Mouse (Mus musculus): Measurements from ENCODE around the gene Cd248. TPM values are rescaled to one million over a fixed set of nuclear protein-coding genes. Genes with fewer than 3 reads are reported as not detected.

The Cd248 gene
- 1 to 10 TPM; 6.8 to 9.3 (median 8.7) TPM for total RNA-seq (2022)

DNA sequence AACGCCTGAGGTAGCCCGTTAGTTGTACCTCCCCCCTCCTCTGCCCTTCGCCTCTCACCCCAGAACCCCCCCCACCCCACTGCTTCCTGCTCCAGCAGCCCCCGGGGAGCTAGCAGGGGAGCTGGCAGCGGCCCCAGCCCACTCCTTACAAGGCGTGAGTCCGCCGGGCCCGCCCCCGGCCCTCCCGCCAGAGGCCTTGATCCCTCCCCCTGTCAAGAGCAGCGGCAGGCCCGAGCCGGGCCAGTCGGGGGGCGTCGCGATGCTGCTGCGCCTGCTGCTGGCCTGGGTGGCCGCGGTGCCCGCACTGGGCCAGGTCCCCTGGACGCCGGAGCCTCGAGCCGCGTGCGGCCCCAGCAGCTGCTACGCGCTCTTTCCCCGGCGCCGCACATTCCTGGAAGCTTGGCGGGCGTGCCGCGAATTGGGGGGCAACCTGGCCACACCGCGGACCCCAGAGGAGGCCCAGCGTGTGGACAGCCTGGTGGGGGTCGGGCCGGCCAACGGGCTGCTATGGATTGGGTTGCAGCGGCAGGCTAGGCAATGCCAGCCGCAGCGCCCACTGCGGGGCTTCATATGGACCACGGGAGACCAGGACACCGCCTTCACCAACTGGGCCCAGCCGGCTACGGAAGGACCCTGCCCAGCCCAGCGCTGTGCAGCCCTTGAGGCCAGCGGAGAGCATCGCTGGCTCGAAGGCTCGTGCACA lies at the start of gene Cd248:
TSS of gene Cd248 (plus strand) at position 212 of the 703 bp plus-strand sequence.
- peak; percentile 61 for DNase-seq (ENCODE audit: low spot score)

DNA sequence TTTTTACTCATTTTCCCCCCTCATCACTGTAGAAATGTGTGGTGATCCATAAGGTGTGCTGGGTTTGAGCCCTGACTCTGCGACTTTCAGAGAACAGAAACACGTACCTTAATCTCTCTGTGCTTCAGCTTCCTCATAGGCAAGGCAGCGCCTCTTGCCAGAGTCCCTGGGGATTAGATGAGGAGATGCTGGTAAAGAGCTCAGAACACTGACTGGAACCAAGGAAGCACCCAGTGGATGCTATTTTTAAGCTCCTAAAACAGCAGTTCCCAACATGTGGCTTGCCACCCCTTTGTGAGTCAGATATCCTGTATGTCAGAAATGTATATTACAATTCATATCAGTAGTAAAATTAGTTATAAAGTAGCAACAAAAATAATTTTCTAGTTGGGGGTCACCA lies 49.7 kb upstream of the Cd248 start:
- DNase-seq (ENCODE audit: low spot score) = no peak

DNA sequence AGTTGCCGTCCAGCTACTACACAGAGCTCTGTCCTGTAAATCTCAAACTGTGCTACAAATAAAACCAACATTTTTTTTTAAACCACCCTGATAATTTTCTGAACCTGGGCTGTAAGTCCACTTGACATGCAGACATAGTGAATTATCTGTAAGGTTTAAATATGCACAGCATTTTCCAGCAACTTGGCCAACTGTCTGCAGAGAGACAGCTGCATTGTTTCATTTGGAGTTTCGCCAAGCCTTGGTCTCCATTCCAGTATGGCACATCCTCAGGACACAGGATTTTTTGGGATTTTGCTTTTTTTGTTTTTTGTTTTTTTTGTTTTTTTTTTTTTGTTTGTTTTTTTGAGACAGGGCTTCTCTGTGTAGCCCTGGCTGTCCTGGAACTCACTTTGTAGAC lies 46.5 kb upstream of the Cd248 start:
- no peak for DNase-seq (ENCODE audit: low spot score)

DNA sequence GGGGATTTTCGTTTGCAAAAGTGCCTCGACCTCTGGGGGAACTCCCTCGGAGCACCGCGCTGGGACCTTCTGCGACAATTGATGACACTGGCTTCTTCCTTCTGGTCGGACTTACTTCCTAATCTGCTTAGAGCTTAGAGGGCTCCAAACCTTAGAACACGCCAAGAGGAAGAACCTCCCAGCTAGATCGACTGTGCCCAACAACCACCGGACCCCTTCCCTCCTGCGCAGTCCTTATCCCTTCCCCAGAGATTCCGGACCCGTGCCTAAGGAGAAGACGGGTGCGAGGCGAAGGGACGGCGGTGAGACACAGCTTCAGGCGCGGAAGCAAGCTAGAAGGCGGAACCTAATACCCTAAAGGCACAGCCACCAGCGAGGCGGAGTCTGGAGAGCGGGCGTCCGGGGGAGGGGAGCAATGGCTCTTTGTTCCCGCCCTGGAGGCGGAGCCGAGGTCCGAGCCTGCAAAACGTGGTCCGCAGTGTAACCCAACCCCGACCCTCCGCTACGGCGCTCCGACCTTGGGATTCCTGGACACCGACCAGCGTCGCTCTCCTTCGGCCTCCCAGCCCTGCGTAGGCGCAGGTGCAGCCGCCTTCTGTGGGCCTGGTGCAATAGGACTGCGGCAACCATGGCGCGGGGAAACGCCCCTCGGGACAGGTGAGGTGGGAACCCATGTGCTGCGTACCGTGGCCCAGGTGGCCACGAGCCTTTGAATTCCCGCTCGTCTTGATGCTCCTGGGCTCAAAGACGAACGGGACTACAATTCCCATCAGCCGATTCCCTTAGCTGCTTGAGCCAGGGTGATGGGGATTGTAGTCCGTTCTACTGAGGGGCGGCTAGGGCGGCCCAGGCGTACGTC lies 44.0 kb upstream of the Cd248 start, which contains the start of gene Slc29a2:
TSS of gene Slc29a2 (plus strand) at position 240 of the 859 bp plus-strand sequence.
- peak; percentile 91 for DNase-seq (ENCODE audit: low spot score)

DNA sequence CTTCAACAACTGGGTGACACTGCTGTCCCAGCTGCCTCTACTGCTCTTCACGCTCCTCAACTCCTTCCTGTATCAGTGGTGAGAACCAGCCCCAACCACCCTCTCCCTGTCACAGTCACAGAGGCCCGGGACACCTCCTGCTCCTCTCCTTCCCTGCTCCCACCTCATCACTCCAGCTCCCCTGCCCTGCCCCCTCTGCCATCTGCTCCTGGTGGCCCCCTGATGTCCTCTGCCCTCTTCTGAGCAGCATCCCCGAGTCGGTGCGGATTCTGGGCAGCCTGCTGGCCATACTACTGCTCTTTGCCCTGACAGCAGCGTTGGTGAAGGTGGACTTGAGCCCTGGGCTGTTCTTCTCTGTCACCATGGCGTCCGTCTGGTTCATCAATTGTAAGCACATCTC lies 41.8 kb upstream of the Cd248 start:
- no peak for DNase-seq (ENCODE audit: low spot score)

DNA sequence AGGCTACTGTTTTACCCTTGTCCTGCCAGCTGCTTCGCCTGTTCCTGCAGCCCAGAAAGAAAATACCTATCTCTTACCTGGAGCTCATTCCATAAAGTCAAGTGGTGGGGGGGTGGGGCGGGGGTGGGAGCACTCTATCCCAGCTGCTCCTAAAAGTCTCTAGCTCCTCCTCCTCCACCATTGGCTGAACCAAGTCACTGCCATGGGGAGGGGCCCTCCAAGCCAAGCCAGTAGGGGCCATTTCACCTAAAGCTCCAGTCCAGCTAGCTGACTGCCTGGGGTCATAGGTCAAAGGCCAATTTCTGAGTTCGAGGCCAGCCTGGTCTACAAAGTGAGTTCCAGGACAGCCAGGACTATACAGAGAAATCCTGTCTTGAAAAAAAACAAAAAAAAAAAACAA lies 35.2 kb upstream of the Cd248 start:
- DNase-seq (ENCODE audit: low spot score) = no peak

DNA sequence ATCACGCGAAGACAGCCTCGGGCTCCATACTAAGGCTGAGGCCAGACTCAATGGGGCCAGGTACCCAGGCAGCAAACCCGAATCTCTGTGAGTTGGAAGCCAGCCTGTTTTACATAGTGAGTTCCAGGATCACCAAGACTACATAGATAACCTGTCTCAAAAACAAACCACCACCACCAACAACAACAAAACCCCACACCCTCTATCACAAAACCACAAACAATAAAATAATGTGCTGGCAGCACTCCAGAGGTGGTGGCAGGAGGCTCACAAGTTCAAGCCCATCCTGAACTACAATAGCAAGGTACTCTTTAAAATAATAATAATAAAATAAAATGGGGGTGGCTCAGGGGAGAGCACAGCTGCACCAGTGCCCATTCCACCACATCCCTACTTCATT lies 31.3 kb upstream of the Cd248 start:
- DNase-seq (ENCODE audit: low spot score) = no peak

DNA sequence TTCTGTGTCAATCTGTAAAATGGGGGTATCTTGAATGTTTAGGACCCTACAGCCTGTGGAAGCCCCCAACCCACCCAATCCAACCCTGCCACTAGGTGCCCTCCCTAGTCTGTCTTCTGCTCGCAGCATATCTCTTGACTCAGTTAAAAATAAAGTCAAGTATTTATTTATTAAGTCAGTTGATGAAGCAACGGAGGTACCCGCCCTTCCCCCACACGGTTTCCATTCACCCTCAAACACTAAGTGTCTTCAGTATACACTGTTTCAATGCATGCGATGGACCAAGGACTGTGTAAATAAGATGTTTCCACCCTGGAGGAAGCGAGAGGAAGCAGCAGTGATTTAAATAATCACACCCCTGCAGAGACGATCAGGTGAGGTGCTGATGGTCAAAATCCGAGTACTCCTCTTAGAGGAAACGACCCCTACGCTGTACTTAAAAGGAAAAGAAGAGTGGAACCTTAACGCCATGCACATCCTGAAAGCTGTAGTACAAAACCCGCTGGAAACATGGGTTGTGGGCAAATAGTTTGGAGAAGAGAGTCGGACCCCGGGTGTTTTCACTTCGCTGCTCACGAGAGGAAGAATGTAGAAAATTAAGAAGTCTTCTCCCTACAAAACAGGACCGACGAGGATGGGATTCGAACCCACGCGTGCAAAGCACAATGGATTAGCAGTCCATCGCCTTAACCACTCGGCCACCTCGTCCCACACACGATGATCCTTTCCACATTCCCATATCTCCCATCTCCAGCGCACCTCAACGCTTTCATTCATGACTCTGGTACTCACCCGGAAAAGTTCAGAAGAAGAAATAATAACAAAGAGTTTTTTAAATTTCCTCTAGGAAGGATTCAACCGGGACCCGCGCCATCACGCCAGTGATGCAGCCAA lies 30.0 kb upstream of the Cd248 start:
- peak; percentile 88 for DNase-seq (ENCODE audit: low spot score)

DNA sequence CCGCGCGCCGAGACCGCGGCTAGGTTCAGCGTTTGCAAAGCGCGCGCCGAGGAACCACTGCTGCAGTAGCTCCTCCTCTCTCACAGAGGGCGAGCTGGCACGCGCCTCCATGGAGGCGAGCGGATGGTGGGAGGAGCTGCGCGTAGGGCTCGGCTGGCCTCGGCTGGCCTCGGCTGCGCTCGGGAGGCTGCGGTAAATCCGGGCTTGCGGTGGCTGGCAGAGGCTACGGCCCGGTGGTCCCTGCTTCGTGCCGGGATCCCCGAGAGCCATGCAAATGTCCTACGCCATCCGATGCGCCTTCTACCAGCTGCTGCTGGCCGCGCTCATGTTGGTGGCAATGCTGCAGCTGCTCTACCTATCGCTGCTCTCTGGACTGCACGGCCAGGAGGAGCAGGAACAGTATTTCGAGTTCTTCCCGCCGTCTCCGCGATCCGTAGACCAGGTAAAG lies 29.1 kb upstream of the Cd248 start, which contains the start of the genes B4gat1 and AC124502.3:
TSS of gene B4gat1 (plus strand) at position 118 of the 448 bp plus-strand sequence.
TSS of gene AC124502.3 (plus strand) at position 183 of the 448 bp plus-strand sequence.
- peak; percentile 76 for DNase-seq (ENCODE audit: low spot score)

DNA sequence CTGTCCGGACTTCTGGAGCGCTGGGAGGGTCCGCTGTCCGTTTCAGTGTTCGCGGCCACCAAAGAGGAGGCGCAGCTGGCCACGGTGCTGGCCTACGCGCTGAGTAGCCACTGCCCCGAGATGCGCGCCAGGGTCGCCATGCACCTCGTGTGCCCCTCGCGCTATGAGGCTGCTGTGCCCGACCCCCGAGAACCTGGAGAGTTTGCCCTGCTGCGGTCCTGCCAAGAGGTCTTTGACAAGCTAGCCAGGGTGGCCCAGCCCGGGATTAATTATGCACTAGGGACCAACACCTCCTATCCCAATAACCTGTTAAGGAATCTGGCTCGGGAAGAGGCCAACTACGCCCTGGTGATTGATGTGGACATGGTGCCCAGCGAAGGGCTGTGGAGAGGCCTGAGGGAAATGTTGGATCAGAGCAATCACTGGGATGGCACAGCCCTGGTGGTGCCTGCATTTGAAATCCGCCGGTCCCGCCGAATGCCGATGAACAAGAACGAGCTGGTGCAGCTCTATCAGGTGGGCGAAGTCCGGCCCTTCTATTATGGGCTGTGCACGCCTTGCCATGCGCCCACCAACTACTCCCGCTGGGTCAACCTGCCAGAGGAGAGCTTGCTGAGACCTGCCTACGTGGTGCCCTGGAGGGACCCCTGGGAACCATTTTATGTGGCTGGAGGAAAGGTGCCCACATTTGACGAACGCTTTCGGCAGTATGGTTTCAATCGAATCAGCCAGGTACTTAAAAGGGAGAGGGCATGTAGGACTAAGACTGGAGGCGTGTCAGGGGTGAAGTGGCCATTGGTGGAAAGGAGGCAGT lies 28.4 kb upstream of the Cd248 start:
- DNase-seq (ENCODE audit: low spot score) = no peak

DNA sequence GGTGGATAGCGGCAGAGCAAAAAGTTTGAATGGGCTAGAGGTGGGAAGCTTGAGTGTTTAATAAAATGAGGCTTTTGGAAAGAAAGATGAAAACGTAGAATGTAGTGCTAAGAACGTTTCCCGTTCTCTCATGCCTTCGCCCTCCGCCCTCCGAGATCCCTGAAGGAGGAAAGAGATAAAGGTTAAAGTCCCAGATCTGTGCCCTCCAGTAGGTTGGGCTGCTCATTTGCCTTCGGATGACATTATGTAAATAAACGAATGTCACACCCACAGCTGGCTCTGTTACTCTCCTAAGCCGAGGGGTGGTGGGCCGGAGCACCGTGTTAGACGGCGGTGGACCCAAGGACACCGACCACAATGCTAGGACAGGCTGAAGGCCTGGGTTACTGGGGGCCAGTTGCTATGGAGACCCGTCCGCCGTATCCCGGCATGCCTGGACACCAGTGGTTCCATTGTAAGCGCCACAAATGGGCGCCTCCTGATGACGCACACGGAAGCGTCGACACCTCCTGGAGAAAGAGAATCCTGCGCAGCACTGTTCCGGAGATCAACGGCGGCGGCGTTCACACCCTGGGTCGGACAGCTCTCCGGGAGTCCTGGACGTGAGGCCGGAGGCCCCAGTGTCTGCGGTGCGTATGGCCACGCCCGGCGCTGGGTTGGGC lies 26.9 kb upstream of the Cd248 start, which contains the start of gene Brms1:
TSS of gene Brms1 (plus strand) at position 493 of the 662 bp plus-strand sequence.
- DNase-seq (ENCODE audit: low spot score) = peak; percentile 91

DNA sequence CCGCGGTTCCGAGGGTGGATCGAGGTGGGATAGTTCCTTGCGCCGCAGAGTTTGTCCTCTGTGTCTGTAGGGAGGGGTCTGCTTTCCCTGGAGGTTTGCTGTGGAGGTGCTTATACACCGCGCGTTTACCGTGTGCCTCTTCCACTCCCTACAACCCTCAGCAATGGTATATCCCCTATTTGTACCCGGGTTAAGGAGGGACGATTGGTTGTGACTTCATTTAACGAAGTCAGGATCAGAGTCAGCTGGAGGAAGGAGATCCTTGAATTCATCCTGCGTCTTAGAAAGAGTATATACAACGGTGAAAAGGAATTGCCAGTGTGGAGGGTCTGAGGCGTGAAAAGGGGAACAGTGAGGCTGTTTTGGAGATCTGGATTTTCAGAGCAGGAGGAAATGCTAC lies 26.3 kb upstream of the Cd248 start:
- DNase-seq (ENCODE audit: low spot score) = no peak

DNA sequence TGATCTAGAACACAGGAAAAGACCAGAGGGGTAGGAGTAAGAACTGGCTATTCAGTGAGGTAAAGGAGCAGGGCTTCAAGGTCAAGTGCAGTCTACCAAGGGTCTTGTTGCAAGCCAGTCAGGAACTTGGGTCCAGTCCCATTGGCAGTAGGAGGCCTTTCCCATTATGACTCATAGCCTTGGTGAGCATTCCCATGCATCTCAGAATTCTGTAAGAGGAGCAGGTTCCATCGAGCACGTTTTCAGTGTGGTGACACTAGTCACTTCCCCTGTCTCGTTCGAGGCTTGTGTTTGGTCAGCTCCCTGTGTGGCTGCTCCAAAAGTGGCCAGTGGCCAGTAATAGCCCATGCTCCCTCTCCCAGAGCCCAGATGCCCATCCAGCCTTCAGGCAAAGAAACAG lies 22.3 kb upstream of the Cd248 start:
- no peak for DNase-seq (ENCODE audit: low spot score)

DNA sequence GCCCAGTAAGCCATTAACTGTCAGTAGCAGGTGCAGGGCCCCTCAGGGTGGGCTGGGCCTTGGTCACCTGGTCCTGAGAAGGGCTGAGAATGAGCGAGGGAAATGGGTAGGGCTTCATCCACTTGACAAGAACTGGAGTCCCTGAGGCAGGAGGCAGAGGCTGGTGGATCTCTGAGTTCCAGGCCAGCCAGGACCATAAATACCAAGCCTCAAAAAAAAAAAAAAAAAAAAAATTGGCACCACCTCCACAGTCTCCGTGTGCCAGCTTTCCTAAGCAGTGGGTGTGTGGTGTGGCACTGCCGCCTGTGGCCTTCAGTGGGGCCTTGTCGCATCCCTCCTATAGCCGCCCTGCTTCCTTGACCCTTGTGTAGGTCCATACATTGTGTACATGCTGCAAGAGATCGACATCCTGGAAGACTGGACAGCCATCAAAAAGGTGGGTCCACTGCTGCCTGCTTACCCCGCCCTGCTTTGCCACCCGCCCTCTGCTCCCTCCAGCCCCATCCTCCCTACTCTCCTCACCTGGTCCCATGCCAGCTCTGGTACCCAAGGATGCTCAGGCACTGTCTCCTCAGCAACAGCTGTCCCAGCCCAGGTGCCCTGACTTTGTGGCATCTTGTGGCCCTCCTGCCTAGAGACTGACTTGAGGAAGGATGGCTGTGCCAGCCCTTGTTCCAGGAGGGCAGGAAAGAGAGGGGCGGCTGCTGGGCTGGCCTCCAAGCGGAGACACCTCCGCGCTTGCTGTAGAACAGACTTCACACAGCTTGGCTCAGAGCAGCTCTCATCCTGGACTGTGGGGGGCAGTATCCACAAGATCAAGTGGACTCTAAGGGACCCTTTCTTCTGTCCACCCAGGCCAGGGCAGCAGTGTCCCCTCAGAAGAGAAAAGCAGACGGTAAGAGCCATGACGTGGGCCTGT lies 19.5 kb upstream of the Cd248 start:
- DNase-seq (ENCODE audit: low spot score) = no peak

DNA sequence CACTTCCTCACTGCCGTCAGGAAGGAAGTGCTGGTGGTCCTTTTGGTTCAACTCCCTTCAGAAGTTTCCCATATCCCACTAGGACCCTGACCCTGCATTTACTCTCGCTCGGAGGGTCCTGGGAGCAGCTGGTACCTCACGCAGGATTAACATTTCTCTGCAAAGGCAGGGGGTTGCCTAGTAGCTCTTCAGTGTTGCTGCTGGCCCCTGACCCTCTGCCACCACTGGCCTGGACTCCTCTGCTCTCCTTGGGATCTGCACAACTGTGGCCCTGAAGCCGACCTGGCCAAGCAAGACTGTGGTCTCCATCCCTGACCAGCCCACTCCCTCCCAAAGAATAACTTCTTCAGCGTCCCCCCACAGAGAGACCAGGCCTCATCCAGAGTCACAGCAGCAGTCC lies 18.6 kb upstream of the Cd248 start:
- no peak for DNase-seq (ENCODE audit: low spot score)

DNA sequence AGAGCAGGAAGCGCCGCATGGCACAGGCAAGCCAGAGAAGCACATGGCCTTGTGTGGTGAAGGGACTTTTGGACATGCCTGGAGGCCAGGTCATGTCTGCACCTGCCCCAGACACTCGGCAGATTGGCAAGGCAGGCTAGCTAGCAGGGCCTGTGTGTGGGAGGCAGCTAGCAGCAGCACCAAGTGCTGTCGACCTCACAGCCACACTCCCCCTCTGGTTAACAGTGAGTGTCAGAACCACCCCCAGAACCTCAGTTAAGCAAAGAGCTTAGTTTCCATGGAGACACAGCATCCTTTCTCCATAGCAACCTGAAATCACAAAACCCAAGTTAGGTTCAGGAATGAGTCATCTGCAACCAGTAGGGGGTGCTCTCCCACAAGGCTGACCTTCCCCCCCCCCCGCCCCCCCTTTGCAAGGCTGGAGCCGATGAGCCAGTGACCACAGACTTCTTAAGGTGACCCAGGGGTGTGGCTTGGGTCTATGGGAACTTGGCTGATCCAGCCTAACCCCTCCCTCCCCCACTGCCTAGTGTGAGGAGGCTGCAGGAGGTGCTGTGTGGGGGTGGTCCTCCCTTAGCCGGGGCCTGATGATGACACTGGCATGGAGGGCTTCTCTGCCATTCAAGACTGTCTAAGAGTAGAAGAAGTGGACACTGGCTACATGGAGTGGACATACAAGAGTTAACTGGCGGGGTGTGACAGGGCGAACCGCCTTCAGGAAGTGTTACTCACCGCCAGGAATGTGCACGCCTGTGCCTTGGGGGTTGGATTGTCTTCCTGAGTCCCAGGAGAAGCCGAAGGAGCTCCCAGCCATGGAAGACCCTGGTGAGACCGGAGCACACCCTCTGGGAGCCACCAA lies 17.6 kb upstream of the Cd248 start, which contains the start of gene Rin1:
TSS of gene Rin1 (plus strand) at position 435 of the 859 bp plus-strand sequence.
- DNase-seq (ENCODE audit: low spot score) = no peak

DNA sequence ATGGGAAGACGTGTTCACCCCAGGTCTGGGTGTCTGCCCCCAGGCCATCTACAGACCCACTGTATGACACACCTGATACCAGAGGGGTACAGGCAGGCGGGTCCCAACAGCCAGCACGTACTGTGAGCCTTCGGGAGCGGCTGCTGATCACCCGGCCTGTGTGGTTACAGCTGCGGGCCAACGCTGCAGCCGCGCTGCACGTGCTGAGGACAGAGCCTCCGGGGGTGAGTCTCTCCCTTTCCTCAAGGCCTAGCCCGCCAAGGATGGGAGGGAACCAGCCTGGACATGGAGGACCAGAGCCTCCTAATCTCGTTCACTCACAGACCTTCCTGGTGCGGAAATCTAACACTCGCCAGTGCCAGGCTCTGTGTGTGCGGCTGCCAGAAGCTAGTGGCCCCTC lies 16.8 kb upstream of the Cd248 start:
- no peak for DNase-seq (ENCODE audit: low spot score)

DNA sequence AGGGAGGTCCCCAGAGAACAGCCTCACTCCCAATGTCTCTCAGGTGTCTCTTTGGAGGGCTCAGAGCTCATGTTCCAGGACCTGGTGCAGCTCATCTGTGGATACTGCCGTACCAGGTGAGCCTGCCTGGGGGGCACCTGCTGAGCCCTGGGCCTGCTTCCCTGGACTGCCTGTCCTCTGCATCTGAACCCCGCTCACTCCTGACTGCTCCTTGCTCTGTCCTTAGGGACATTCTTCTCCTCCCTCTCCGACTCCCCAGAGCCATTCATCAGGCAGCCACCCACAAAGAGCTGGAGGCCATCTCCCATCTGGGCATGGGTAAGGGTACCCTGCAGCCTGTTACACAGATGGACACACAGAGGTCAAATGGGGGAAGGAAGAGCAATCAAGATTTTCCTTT lies 16.4 kb upstream of the Cd248 start:
- DNase-seq (ENCODE audit: low spot score) = no peak
